Mouse (Mus musculus) heart, embryonic 10.5 days (tissue): Measurements from ENCODE around the gene Mat1a. TPM values are rescaled to one million over a fixed set of nuclear protein-coding genes. Genes with fewer than 3 reads are reported as not detected.

Experiments used
- DNase-seq: peaks from one replicate; pipeline ENCODE4 v3.0.0-alpha.2; 2017; ENCODE audit warnings: low spot score
- H3K27ac ChIP-seq: fragments of 300-500 bp; sonication (generic); 2 replicates; pipeline ENCODE4 v1.5.1; 2016; ENCODE audit warnings: mild to moderate bottlenecking
- H3K27me3 ChIP-seq: fragments of 300-500 bp; sonication (generic); 2 replicates; pipeline ENCODE4 v1.6.1; 2016; ENCODE audit warnings: mild to moderate bottlenecking; ENCODE audit not compliant: poor library complexity, insufficient read depth, severe bottlenecking
- H3K36me3 ChIP-seq: fragments of 300-500 bp; sonication (generic); 2 replicates; pipeline ENCODE4 v1.6.1; 2016; ENCODE audit warnings: mild to moderate bottlenecking, moderate library complexity
- H3K4me1 ChIP-seq: fragments of 300-500 bp; sonication (generic); 2 replicates; pipeline ENCODE4 v1.6.1; 2016; ENCODE audit warnings: mild to moderate bottlenecking
- H3K4me3 ChIP-seq: fragments of 300-500 bp; sonication (generic); 2 replicates; pipeline ENCODE4 v1.5.1; 2016; ENCODE audit warnings: mild to moderate bottlenecking, moderate library complexity
- H3K9me3 ChIP-seq: fragments of 300-500 bp; sonication (generic); 2 replicates; pipeline ENCODE4 v1.6.1; 2016; ENCODE audit warnings: mild to moderate bottlenecking, moderate library complexity
- WGBS: fragments of 180-500 bp; shearing (Covaris S2); methylation state at CpG from one replicate; pipeline ENCODE4 v1.1.7; 2016; 5-methylcytosine and 5-hydroxymethylcytosine counted together
- polyA plus RNA-seq: library from polyadenylated mRNA; unstranded; fragments of >200 nt; fragmentation: Nextera tagmentation; extraction: Ambion mirVana; gene quantifications from 2 replicates; pipeline ENCODE4 v1.2.1, GENCODE M21; 2016

Mat1a gene
- polyA plus RNA-seq = 0.34 and 1.2 TPM in 2 replicates

DNA sequence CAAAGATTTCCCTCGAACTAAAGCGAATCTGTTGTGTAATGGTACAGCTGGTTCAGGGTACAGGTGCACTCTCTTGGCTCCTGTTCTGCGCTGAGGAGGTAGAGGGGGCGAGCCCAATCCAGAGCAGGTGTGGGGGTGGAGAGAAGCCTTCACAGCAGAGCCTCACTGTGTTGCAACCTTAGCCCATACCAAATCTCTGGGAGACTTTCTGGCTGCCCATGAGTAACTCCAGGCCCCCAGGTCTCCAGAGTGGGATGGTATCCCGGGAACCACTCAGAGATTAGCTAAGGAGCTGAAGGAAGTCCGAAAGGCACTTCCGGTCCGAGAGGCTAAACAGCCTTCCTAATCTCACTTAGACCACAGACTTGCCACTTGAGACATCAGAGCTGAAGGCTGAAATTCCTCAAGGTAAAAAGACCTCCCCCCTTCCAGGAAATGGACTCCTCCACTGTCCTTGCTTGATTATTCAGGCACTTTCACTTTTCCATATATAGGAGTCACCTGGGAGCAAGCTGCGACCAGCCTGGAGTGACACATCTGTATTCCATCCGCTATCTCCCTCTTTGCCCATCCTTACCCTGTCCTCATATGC lies at the start of gene Mat1a:
Gene Mat1a, plus strand, starts transcription at position 183 of the 592 bp plus-strand sequence.
- H3K4me1 ChIP-seq = 0 out of 2 replicates have a peak, but pooled peaks cover 7% of the 10 kb centered on the region

DNA sequence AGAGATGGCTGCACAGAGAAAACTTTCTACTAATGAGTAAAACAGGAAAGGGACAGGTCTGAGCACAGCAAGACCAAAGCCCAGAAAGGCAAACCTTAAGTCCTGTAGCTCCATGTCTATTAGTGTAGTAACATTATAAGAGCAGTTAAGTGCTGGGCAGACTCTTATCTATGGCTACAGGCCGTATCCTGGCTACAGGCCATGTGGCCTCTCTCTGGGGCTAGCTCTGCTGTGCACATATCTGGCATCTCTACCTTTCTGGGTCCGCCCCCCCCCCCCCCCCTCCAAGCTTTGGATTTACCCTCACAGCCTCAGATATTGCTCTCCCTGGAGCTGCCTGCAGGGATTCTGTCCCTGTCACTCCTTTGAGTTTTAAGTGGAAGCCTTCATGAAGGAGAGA lies 39.7 kb upstream of the Mat1a start:
- Histone ChIP-seq H3K27ac (no peak overlapping the region), H3K4me3 (no peak overlapping the region), H3K36me3 (no peaks in the 10 kb centered on the region), H3K27me3 (no peaks in the 10 kb centered on the region), H3K4me1 (peaks cover 9% of the 10 kb centered on the region), H3K9me3 (no peaks in the 10 kb centered on the region)
- WGBS = 0% methylated on average over 2 of the region's 2 CpGs
- peak; percentile 83 for DNase-seq

More for the DNA sequence above, at the start of gene Mat1a:
- Histone ChIP-seq H3K27ac (peak within 1 kb of the TSS; percentile 42; the same call in 1 of the 2 replicates), H3K36me3 (no peaks in the 10 kb centered on the region), H3K27me3 (no peaks in the 10 kb centered on the region), H3K9me3 (no peaks in the 10 kb centered on the region), H3K4me3 (peak within 1 kb of the TSS; percentile 38)
- DNase-seq = no peak
- WGBS = 44% methylated on average over 10 of the region's 10 CpGs

DNA sequence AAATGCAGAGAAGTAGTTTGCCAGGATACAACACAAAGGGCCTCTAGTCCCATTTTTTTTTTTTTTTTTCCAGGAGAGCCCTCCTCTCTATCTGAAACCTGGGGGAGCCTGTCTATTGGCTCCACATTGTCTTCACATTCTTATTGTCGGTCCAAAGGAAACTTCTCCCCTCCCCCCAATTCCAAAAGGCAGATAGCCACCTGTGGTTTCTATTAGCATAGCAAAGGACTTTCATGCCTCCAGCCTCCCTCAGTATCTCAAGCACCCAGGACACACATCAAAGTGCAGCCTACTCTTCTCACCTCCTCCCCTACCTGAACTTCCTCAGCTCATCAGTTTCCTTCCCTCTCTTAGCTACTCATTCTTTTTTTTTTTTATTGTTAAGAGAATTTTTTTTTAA lies 38.4 kb upstream of the Mat1a start:
- WGBS = 4% methylated on average over 1 of the region's 1 CpGs
- H3K36me3 ChIP-seq = no peaks in the 10 kb centered on the region
- DNase-seq = no peak

DNA sequence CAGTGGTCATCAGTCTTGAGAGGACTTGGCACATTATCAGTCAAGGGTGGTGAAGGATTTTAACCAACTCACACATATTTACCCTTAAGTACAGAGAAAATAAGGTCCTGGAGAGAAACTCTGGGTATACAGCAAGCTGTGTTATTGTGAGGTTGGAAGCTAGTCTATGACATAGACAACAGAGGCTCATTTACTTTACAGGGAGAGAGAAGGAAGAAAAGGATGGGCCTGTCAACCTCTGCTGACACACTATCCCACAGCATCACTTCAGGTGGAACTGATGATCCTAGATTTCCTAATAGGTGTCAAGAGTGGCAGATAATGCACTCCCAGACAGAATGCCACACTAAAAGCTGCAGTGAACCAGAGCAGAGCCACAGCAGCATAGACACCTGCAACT lies 35.7 kb upstream of the Mat1a start, which contains the start of gene Dydc2:
Gene Dydc2, minus strand, starts transcription at position 101 of the 400 bp plus-strand sequence.
- peaks cover 15% of the 10 kb centered on the region for H3K4me1 ChIP-seq
- no peaks in the 10 kb centered on the region for H3K9me3 ChIP-seq
- no peaks in the 10 kb centered on the region for H3K27me3 ChIP-seq
- H3K36me3 ChIP-seq = no peaks in the 10 kb centered on the region
- no peak within 1 kb of the TSS for H3K4me3 ChIP-seq
- no peak within 1 kb of the TSS for H3K27ac ChIP-seq
- DNase-seq = no peak

More for the DNA sequence above, 38.4 kb upstream of the Mat1a start:
- Histone ChIP-seq H3K9me3 (no peaks in the 10 kb centered on the region), H3K4me1 (peaks cover 9% of the 10 kb centered on the region), H3K27ac (no peak overlapping the region), H3K4me3 (no peak overlapping the region), H3K27me3 (no peaks in the 10 kb centered on the region)

DNA sequence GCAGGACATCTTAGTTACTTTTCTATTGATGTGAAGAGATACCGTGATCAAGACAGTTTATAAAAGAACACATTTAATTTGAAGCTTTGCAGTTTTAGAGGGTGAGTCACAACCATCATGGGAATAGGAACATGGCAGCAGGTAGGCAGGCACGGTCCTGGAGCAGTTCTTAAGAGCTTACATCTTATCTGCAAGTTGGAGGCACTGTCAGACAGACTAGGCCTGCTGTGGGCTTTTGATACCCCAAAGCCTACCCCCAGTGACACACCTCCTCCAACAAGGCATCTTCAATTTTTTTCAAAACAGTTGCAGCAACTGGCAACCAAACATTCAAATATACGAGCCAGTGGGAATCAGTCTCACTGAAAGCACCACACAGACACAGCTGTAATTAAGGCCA lies 34.5 kb upstream of the Mat1a start:
- Histone ChIP-seq H3K4me1 (peaks cover 10% of the 10 kb centered on the region), H3K36me3 (no peaks in the 10 kb centered on the region), H3K9me3 (no peaks in the 10 kb centered on the region), H3K27ac (no peak overlapping the region), H3K27me3 (no peaks in the 10 kb centered on the region), H3K4me3 (no peak overlapping the region)
- 70% methylated on average over 3 of the region's 3 CpGs for WGBS
- DNase-seq = no peak

DNA sequence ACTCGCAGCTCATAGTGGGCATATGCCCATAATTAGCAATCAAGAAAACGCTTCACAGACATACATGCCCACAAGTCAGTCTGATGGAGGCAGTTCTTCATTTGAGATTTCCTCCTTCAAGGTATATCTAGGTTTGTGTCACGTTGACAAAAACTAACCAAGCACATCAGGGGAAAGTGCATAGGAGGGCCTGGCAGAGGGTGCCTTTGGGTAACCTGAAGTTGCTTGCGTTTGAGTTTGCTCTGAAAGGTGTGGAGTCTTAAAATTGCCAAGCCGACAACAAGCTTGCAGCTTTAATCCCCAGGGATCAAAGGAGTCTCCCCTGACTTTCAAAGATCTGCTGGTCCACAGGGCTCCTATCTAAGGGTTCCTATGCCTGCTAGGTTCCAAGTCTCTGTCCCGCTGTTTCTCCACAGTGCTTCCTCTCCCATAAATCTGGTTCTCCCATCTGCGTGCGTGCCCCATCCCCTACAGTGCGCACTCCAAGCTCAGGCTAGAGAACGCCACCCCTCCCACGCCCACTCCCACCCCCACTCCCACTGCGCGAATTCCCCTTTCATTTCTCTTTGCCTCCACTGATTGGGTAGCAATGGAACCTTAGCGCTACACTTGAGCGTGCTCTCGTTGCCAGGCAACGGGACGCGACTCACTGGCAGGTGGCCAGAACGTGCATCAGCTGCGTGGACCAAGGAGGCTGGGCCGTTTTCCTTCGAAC lies 32.4 kb upstream of the Mat1a start, which contains the start of gene Dydc1:
Gene Dydc1, plus strand, starts transcription at position 683 of the 715 bp plus-strand sequence.
- no peaks in the 10 kb centered on the region for H3K27me3 ChIP-seq

DNA sequence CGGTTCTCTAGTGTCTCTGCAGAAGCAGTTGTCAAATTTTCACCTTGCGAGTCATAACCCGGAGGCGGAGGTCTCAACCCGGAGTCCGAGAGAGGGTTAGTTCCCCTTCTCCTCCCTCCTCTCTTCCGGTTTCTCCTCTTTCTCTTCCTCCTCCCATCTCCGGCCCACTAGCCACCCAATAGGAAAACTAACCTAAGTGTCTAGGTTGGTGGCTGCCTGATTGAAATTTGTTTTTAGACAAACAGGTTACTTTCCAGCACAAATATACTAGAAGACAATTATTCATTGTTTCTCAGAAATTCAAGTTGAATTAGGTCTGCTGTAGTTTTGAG lies 31.9 kb upstream of the Mat1a start:
- Histone ChIP-seq H3K36me3 (no peaks in the 10 kb centered on the region), H3K27me3 (no peaks in the 10 kb centered on the region), H3K4me3 (peak overlapping the region; percentile 60), H3K27ac (no peak overlapping the region), H3K9me3 (no peaks in the 10 kb centered on the region), H3K4me1 (0 out of 2 replicates have a peak, but pooled peaks cover 5% of the 10 kb centered on the region)
- DNase-seq = no peak
- 6% methylated on average over 8 of the region's 8 CpGs for WGBS

More for the DNA sequence above, 32.4 kb upstream of the Mat1a start, which contains the start of gene Dydc1:
- DNase-seq = peak; percentile 81
- Histone ChIP-seq H3K4me3 (peak within 1 kb of the TSS; percentile 60), H3K36me3 (no peaks in the 10 kb centered on the region), H3K27ac (no peak within 1 kb of the TSS), H3K9me3 (no peaks in the 10 kb centered on the region), H3K4me1 (peaks cover 5% of the 10 kb centered on the region; the same call in 1 of the 2 replicates)
- WGBS = 12% methylated on average over 23 of the region's 23 CpGs

DNA sequence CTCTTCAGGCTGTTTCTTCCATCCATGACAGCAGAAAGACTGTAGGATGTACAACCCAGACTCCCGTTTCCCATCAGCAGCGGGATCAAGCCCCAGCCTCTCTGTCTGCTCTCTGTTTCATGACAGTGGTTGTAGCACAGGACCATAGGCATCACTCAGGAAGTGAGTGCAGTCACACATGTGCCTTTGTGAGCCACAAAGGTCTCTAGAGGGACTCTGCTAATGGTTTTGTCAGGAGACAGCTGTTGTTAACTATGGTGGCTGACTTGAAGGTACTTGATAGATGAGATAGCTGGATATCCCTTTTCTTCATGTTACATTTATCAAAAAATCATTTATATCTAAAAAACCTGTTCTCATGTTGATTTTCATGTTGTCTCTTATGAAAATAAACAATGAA lies 22.4 kb upstream of the Mat1a start:
- no peak overlapping the region for H3K4me3 ChIP-seq
- H3K27ac ChIP-seq = no peak overlapping the region
- DNase-seq = no peak
- H3K9me3 ChIP-seq = no peaks in the 10 kb centered on the region
- H3K4me1 ChIP-seq = peaks cover 4% of the 10 kb centered on the region; the same call in 1 of the 2 replicates
- no peaks in the 10 kb centered on the region for H3K36me3 ChIP-seq
- WGBS = 75% methylated on average over 2 of the region's 2 CpGs
- no peaks in the 10 kb centered on the region for H3K27me3 ChIP-seq

DNA sequence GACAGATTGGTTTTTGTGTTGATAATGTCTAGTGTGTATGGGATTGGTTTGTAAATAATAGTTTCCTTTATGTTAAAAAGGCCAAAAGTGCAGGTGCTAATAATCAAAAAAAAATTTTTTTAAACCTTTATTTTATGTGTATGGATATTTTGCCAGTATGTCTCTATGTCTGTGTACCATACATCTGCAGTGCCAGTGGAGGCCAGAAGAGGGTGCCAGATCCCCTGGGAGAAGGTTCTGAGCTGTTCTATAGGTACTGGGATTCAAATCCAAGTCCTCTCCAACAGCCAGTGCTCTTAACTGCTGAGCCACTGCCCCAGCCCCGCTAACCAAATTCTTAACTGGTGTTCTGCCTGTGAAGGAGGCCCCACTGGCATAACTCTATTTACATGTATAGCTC lies 17.3 kb upstream of the Mat1a start:
- 72% methylated on average over 1 of the region's 1 CpGs for WGBS
- Histone ChIP-seq H3K27me3 (no peaks in the 10 kb centered on the region), H3K27ac (no peak overlapping the region), H3K4me1 (no peaks in the 10 kb centered on the region), H3K36me3 (no peaks in the 10 kb centered on the region), H3K4me3 (no peak overlapping the region), H3K9me3 (no peaks in the 10 kb centered on the region)
- no peak for DNase-seq

DNA sequence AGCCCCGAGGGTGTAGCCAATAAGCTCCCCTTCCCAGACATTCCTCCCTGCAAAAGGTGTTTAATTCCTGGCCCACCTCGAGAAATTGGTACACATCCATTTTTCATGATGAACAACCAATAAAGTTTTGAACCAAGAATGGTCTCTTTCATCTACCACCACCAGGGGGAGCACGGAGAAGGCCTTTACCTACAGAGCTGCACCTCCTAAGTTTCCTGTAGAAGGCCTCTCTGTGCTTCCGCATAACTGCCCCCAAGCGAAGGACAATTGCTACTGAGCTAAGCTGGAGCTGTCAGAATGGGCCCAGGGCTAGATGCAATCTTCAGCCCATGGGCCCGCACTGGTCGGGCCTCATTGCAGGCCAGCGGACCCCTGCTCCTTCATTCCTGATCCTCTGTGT lies 14.1 kb upstream of the Mat1a start:
- no peaks in the 10 kb centered on the region for H3K4me1 ChIP-seq
- no peak overlapping the region for H3K4me3 ChIP-seq
- H3K27me3 ChIP-seq = no peaks in the 10 kb centered on the region
- no peaks in the 10 kb centered on the region for H3K9me3 ChIP-seq
- 37% methylated on average over 8 of the region's 8 CpGs for WGBS
- no peak for DNase-seq
- no peak overlapping the region for H3K27ac ChIP-seq
- no peaks in the 10 kb centered on the region for H3K36me3 ChIP-seq

DNA sequence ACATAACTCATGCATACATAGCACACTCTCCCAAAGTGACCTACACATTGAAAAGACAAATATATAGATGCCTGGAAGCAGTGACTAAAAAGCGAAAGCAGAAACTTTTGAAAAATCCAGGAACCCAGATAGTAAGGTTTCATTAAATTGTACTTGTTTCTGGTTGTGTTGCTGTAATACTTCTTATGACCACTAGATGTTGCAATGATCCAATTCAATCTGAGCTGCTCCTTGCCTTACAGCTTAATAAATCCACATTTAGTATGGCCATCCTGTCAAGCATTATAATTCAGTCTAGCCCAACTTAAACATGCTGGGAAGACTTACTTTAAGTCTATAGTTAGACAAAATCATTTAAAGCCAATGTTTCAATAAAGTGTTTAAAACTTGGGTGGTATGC lies 10.7 kb upstream of the Mat1a start:
- H3K4me1 ChIP-seq = peaks cover 3% of the 10 kb centered on the region; the same call in 1 of the 2 replicates
- WGBS = 39% methylated on average over 1 of the region's 1 CpGs
- H3K9me3 ChIP-seq = no peaks in the 10 kb centered on the region
- no peak overlapping the region for H3K4me3 ChIP-seq
- DNase-seq = no peak
- H3K36me3 ChIP-seq = no peaks in the 10 kb centered on the region
- no peak overlapping the region for H3K27ac ChIP-seq
- H3K27me3 ChIP-seq = no peaks in the 10 kb centered on the region

DNA sequence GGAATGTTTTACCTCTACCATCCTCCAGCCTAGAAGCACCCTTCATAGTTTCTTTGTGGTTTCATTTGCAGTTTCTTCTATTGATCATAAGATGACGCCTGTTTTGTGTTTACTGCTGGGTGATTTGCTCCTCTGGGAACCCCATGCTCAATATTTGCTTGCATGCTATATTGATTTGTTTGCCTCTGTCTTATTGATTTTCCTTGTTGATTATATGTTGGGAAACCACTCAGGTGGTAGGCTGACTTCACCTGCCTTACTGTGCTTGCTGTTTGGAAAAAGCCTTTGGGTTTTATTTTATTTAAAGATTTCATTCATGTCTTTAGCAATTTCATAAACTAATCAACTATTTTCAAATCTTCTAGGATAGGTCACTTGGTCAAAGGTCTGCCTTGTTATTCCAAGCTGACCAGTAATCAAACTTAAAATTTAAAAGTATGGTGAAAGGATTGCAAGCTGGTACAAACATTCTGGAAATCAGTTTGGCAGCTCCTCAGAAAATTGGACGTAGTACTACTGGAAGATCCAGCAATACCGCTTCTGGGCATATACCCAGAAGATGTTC lies 8.5 kb upstream of the Mat1a start:
- Histone ChIP-seq H3K27ac (no peak overlapping the region), H3K4me3 (no peak overlapping the region), H3K36me3 (no peaks in the 10 kb centered on the region), H3K27me3 (no peaks in the 10 kb centered on the region), H3K4me1 (peaks cover 3% of the 10 kb centered on the region; the same call in 1 of the 2 replicates), H3K9me3 (no peaks in the 10 kb centered on the region)
- 87% methylated on average over 3 of the region's 3 CpGs for WGBS
- no peak for DNase-seq

DNA sequence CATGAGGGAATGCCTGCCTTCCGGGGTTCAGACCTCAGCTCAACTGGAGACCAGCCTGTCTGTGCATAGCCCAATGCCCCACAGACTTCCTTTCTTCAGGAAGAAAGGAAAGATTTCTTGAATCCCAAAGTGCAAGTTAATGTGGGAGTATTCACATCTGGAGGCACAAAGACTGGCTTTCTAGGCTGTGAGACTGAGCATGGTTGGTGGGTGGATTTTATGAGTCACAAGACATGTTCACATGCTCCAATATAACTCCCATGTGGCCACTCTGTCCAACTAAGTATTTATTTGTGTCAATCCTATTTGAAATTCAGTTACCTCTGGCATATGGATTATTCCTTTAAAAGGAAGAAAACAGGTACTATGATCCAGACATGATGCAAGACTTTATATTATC lies 6.1 kb upstream of the Mat1a start:
- Histone ChIP-seq H3K9me3 (no peaks in the 10 kb centered on the region), H3K27ac (no peak overlapping the region), H3K4me3 (no peak overlapping the region), H3K36me3 (no peaks in the 10 kb centered on the region), H3K4me1 (peaks cover 3% of the 10 kb centered on the region; the same call in 1 of the 2 replicates), H3K27me3 (no peaks in the 10 kb centered on the region)
- 82% methylated on average over 1 of the region's 1 CpGs for WGBS
- no peak for DNase-seq
